Mouse (Mus musculus) cortical plate, adult 2 months (tissue): ENCODE results near the gene Trp53bp2.

ENCODE experiments used
- CTCF ChIP-seq: fragments of 200-500 bp; IDR thresholded peaks from 2 replicates; pipeline ENCODE4 v1.5.1; 2011; ENCODE audit warnings: mild to moderate bottlenecking, control low read depth, low read length; ENCODE audit not compliant: insufficient read depth; ENCODE audit errors: extremely low read depth
- POLR2A ChIP-seq: fragments of 200-500 bp; IDR thresholded peaks from 2 replicates; pipeline ENCODE4 v1.6.1; 2011; ENCODE audit warnings: mild to moderate bottlenecking, low read length, control low read depth; ENCODE audit not compliant: insufficient read depth; ENCODE audit errors: extremely low read depth

DNA sequence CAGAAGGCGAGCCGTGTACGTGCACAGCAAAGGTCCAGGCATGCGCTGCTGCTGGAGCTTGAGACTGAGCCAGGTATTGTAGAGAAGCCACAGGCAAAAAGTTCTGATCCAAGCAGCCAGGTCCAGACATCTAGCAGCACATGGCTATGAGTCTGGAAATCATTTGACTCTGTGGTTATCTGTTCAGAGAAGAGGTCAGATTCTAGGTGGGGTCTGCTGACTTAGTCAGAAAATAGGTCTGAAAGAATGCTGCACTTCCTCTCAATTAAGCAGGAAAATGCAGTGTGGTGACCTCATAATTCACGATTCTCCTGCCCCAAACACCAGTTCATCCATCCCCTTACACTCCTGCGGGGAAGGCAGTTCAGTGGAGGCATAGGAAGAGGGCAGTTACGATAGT lies 40.7 kb upstream of the Trp53bp2 start:
- TF ChIP-seq CTCF (no peak), POLR2A (no peak)
